Mouse (Mus musculus): Measurements from ENCODE around the gene Cog6. TPM values are rescaled to one million over a fixed set of nuclear protein-coding genes. Genes with fewer than 3 reads are reported as not detected.

The Cog6 gene
- total RNA-seq, 1 experiment from 2014 or later, result 18.2 TPM

DNA sequence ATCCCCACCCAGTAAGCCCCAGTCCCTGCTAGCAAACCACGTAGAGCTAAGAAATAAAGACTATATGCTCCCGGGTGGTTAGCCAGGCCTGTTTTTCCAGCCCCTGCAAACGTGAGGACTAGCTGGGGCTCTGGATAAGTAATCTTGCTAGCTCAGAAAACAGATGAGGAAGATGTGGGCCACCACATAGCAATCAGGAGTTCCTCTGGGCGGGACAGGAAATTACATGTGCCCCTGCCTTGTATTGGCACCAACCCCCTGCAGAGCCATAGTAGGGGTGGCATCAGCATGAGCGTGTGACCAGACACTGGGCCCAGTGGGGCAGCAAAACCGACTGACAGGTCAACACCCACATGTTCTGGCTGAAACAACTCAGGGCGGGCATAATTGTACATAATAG lies 44.1 kb downstream of the Cog6 start:
- peak; percentile 87 for ATAC-seq (replicated peaks; ENCODE audit: low read depth, poor library complexity, severe bottlenecking)

DNA sequence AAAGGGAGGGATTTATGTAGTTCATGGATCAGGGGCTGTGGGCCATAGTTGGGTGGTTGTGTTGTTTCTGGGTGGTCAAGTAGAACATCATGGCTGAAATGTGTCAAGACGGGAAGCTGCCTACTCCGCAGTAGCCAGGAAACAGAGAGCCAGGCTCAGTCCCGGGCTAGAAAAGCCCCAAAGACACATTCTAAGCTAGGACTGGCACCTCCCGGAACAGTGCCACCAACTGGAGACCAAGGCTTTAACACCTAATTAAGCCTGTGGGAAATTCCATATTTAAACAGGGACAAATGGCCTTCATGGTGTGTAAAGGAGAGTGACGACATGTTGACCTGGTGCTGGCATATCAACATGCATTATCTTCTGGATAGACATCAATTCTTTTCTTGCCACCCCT lies 50.0 kb downstream of the Cog6 start:
- ATAC-seq (replicated peaks; ENCODE audit: low read depth, poor library complexity, severe bottlenecking), result peak; percentile 50; the same call in 1 of the 2 replicates

DNA sequence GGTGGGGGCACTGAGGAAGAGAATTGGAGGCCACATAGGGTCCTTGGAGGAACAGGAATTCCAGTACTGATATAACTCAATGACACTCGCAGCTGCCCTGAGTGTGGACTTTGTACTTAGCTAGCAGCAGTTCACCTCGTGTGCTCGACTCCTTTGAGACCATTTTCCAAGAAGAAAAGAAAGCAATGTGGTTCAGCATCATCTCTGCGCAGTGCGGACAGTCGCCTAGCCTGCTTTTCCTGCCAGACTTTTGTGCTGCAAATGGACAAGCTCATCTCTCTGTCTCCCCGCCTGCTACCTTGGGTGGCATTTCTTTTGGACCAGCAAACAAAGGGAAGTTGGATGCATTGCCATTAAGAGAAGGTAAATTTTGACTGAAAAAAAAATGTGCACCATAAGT lies 52.8 kb downstream of the Cog6 start:
- ATAC-seq (replicated peaks; ENCODE audit: low read depth, poor library complexity, severe bottlenecking), result no peak

DNA sequence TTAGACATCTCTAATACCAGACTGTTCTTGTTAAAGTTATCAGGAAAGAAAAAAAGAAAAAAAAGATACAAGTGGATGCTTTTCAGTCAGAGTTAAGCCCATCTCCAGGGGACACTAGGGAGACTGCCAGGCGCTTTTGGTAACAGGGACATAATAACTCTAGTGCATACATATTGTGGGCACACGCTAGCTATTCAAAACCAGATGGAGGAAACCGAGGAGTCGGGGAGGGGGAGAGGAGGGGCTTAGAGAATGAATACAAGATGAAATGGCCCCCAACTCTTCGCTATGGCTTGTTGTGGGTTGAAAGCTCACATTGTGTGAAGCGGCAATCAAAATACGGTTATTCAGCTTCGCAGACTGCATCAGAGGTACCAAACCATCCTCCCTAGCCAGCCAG lies 53.6 kb downstream of the Cog6 start:
- no peak for ATAC-seq (replicated peaks; ENCODE audit: low read depth, poor library complexity, severe bottlenecking)

DNA sequence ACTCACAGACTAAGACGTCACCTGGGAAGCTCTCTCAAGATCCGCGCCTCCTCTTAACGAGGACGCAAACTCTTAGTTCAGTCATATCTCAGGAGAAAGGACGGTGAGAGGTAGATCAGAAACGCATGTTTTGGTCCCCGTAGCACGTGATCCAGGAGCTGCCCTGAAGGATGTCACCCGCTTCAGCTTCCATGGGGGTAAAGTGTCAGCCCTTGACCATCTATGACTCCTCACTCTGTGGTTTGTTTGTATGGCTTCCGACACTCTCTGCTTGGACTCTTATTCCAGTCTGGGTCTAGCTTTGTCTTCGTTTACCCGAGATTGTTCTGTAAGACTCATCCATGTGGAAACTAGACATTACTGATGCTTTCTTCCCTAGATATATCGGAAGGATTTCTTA lies 54.6 kb downstream of the Cog6 start:
- no peak for ATAC-seq (replicated peaks; ENCODE audit: low read depth, poor library complexity, severe bottlenecking)

DNA sequence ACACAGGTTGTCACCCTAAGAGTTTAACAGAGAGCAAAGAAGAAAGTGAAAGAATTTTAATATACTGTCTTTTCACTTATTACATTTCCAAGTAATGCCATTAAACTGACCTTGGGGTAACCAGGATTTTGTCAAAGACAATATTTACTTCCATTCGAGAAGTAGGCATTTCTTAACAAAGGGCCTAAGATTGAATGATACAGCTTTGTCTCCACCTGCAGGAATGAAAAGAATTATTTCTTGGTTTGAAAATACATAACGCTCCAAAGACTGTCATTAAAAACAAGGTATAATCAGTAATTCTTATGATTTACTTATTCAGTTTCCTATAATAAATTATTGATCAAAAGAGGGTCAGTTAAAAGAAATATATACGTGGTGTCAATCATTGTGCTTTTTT lies 55.4 kb downstream of the Cog6 start:
- no peak for ATAC-seq (replicated peaks; ENCODE audit: low read depth, poor library complexity, severe bottlenecking)

DNA sequence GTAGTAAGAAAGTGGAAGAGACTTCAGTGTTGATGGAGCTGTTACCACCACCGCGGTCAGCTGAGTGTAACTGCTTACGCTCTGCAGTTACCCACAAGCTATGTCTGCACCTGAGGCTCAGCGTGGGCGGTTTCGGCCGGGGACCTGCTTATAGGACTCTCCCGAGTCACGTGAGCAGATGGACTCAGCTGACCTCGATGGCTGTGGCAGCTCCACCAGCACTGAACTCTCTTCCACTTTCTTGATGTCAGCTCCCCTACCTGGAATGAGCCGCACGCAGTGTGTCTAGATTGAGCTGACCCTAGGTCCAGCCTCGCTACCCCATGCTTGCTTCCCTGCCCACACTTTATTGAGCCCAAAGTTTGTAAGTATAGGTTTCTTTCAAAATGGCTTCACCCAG lies 56.1 kb downstream of the Cog6 start:
- no peak for ATAC-seq (replicated peaks; ENCODE audit: low read depth, poor library complexity, severe bottlenecking)

DNA sequence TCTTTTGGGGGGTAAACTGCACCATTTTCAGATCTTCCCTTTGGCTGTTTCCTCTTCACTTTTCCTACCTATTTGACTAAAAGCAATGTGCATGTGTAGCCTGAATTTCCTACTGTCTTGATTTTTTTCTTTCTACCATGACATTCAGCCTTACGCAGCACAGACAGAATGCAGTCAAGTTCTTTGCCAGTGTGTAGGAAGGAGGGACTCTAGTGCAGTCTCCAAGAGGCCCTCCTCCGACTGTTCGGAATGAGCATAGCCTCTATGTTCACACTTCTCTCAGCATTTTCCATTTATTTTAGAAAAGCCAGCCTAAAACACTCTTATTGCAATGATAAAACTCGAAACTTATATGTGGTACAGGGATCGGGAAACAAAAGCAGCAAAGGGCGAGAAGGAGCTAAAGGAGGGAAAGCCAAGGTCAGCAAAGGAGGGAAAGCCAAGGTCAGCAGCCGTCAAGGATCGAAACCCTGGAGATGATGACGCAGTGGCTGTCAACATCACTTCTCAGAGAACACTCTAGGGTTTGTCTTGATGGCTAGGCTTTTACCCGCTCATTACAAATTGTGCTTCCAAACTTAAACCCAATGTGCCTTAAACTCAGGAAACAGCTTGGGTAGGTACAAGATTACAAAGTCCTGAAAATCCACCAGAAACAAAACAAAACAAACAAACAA lies 58.5 kb downstream of the Cog6 start:
- ATAC-seq (replicated peaks; ENCODE audit: low read depth, poor library complexity, severe bottlenecking), result no peak

DNA sequence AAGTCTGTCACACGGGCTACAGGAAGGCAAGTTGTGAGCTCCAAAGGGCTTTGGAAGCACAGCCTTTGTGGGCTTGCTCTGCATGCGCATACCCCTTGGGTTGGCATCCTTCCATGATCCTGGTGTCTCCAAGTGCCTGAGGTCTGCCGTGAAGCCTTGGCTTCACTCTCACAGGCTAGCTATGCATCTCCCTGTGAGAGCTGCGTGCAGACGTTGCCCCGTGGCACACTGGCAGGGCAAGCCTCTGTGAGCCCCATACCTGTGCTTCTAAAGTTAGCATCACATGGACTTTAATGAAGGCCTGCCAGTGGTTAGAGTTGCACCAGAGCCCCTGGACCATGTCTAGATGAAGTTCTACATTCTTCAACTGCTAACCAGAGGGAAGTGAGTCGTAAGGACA lies 59.2 kb downstream of the Cog6 start:
- ATAC-seq (replicated peaks; ENCODE audit: low read depth, poor library complexity, severe bottlenecking), result no peak

DNA sequence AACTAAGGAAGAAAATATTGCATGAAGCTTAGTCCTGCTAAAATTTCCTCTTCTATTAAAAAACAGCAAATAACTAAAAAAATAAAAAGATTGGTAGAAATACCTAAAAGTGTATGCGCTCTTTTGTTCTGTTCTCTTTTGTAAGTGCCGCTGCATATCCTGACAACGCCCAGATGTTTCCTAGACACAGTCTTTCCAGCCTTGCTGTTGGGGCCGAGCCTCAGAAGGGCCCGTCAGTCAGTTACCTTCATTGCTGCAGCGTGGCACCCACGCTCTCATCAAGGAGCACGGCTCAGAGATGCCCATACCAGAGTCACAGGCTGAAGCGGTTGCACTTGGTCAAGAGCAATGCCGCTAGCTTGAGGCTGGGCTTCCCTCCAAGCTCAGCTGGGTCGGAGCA lies 60.8 kb downstream of the Cog6 start:
- no peak for ATAC-seq (replicated peaks; ENCODE audit: low read depth, poor library complexity, severe bottlenecking)

DNA sequence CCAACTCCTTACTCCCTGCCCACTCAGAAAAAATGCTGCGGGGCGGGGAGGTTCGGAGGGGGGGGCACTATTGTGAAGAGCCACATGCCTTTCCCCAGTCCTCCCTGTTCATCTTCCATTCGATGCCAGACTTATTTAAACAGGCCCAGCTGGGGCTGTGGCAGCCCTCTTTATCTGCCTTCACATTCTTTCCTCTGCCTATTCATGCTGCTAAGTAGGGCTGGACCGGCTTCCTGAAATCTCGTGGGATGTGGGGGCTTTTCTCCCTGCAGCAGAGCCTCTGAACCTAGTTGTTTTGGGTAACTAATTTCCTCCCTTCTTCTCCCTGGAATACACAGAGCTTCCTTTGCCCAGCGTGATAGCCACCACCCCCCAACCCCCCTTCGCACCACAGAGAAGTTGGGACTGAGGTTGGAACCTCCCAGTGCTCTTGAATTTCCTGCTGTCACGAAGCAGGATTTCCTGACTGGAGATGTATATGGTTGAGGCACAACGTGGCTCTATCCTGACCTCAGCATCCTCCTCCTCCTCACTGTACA lies 61.5 kb downstream of the Cog6 start:
- ATAC-seq (replicated peaks; ENCODE audit: low read depth, poor library complexity, severe bottlenecking), result peak; percentile 70

DNA sequence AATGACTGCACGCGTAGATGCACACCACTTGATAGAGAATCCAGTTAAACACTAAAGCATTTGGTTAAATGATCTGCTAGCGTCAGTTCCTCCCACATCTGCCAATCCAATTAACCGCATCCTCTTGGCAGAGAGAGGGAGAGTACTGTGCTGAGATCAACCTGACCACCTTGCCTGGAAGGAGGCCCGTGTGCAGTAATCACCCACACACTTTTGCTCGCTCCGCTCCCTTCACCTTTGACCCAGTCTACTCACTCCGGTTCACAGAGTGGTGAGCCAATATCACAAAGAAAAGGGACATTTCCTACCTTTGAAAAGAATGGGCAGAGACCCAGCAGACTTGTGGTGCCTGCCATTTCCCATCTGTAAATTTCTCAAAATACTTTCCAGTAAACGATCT lies 62.4 kb downstream of the Cog6 start:
- ATAC-seq (replicated peaks; ENCODE audit: low read depth, poor library complexity, severe bottlenecking), result peak; percentile 73

DNA sequence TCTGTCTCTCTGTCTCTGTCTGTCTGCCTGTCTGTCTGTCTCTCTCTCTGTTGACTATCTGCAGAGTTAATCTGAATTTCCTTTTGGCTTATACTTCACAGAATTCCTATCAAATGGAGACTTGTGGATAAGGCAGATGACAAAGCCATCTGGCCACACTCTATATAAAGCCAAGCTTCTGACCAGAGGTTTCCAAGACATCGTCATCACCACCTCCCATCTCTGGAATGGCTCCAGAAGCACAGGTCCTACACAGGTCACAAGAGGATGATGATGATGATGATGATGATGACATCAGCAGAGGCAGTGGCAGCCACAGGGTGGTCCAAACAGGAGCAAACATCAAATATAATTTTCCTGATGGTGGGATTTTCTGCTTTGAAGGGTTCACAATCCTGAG lies 63.2 kb downstream of the Cog6 start:
- no peak for ATAC-seq (replicated peaks; ENCODE audit: low read depth, poor library complexity, severe bottlenecking)

DNA sequence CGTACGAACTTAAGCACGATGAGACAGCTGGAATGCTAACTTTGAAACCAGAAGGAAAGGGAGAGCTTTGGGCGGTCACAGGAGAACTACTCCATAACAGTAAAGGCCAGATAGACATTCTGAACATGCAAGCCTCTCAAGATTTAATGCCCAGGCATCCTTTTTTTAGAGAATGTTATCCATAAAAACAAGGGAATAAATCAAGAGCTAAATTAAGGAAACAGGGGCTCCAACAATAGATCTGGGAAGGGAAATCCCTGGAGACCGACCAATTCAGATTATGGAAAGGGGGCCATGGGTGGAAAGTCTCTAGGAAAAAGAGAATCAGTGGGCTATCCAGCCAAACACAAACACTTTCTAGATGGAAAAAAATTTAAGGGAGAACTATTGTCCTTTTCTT lies 68.2 kb downstream of the Cog6 start:
- no peak for ATAC-seq (replicated peaks; ENCODE audit: low read depth, poor library complexity, severe bottlenecking)

DNA sequence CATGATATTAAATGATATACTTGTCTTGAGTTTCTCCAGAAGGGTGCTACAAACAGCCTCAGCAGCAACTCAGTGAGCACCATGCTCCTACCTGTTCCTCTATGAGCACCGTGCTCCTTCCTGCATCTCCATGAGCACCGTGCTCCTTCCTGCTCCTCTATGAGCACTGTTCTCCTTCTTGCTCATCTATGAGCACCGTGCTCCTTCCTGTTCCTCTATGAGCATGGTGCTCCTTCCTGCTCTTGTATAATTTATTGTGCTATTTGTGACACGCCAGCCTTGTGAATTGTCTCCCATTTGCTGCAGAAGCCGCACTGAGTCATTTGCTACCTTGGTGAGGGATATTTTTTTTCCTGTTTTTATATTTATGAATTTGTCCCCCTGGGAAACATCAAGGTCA lies 69.6 kb downstream of the Cog6 start:
- ATAC-seq (replicated peaks; ENCODE audit: low read depth, poor library complexity, severe bottlenecking), result no peak

DNA sequence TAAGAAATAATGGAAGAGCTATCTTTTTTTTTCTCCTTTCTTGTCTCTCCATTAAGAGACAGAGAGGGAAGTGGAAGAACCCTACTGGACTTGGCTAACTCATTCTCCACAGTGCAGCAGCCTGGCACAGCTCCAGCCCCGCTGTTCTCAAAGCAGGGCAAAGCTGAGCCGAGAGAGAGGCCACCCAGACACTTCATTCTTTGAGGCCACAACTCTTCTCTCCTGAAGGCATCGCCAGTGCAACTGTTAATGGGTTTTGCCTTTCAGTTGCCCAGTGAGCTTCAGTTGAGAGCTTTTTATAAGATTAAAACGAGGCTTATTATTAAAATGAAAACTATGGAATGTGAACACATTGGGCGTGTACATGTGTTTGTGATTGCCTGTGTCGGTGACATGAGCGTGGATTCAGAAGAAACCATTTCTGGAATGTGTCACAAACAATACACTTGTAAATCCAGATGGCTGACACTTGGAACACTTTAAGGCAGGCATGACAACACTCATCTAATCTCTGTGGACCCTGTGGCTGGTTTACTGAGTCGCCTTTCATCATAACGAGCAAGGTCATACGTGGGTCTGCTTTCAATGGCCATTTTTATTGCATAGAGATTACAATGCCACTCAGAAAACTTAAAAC lies 76.1 kb downstream of the Cog6 start:
- ATAC-seq (replicated peaks; ENCODE audit: low read depth, poor library complexity, severe bottlenecking), result peak; percentile 66

DNA sequence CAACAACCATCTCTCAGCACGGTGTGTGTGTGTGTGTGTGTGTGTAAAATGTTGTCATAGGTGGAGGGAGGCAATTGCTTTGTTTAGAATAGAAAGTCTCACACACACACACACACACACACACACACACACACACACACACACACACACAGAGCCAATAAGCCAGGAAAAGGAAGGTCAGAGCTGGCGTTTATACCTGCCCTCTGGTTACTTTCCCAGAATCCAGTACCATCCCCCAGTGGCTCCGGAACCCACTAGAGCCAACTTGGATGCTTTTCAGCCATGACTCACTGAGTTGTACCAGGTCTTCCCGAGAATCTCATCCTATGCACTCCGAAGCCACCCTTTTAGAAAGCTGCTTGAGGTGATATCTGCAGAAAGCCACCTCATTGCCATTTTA lies 78.6 kb downstream of the Cog6 start:
- no peak for ATAC-seq (replicated peaks; ENCODE audit: low read depth, poor library complexity, severe bottlenecking)

DNA sequence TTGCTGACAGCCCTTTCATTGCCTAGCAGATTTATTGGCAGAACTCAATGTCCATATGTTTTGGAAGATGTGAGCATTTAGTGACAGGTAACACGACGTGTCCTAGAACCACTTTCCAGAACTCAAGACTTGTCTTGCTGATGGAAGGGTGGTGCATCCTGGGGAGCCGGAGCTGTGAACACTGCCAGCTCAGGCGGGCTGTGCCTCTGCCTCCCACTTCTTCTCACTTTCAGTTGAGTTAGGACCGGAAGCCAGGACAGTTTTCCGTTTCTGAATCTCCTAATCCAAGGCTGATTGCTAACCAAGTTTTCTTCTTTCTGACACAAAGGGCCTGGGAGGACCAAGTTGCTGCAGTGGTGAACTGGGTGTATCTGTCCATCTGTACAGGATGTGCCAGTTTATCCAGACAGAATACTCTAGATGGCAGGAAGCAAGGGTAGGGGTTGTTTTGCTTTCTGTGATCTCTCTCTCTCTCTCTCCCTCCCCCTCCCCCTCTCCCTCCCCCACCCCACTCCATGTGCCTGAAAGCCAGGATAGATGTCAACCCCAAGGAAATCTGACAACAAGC lies 79.2 kb downstream of the Cog6 start:
- no peak for ATAC-seq (replicated peaks; ENCODE audit: low read depth, poor library complexity, severe bottlenecking)

DNA sequence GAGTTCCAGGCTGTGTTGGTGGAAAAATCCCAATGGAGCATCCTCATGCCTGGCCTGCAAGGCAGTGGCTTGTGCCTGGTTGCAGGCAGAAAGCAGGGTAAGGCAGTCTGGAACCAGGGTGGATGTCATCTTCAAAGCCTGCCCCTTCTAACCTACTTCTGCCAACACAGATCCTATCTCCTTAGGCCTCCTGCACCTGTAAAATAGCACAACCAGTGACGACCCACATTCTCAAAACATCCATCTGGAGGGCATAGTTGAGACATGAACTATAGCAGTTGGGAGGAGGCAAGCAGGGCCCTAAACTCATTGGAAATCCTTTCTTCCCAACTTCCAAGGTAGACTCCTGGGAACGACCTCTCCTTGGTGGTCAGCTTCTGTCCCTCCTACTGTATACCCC lies 85.1 kb downstream of the Cog6 start:
- no peak for ATAC-seq (replicated peaks; ENCODE audit: low read depth, poor library complexity, severe bottlenecking)

Measured in common myeloid progenitor, adult 5-6 weeks (primary cell).